Mouse (Mus musculus) embryonic facial prominence, embryonic 11.5 days (tissue): ENCODE results near the gene Cd101. TPM values are rescaled to one million over a fixed set of nuclear protein-coding genes. Genes with fewer than 3 reads are reported as not detected.
A peak's percentile ranks its signal among the peaks of the same experiment; 100 is the strongest.

Experiments
- ATAC-seq: fragments of 200-750 bp; cut with Nextera tagmentation; replicated peaks from 2 replicates; pipeline ENCODE4 v1.8.0; 2017; ENCODE audit warnings: low read depth; ENCODE audit not compliant: insufficient number of reproducible peaks, low FRiP score, low TSS enrichment
- DNase-seq: peaks from one replicate; pipeline ENCODE4 v3.0.0-alpha.2; 2015; ENCODE audit warnings: low spot score
- H3K27ac ChIP-seq: fragments of 300-500 bp; sonication (generic); replicated peaks from 2 replicates; pipeline ENCODE4 v1.5.1; 2014; ENCODE audit warnings: mild to moderate bottlenecking, low read depth, low read length, control low read depth
- H3K27me3 ChIP-seq: fragments of 300-500 bp; sonication (generic); 2 replicates; pipeline ENCODE4 v1.6.1; 2014; ENCODE audit warnings: mild to moderate bottlenecking, low read length, moderate library complexity, mixed read lengths; ENCODE audit not compliant: control insufficient read depth, insufficient read depth
- H3K36me3 ChIP-seq: fragments of 300-500 bp; sonication (generic); replicated peaks from 2 replicates; pipeline ENCODE4 v1.6.1; 2014; ENCODE audit warnings: low read depth, mild to moderate bottlenecking, low read length, moderate library complexity, mixed read lengths; ENCODE audit not compliant: control insufficient read depth, insufficient read depth
- H3K4me1 ChIP-seq: fragments of 300-500 bp; sonication (generic); 2 replicates; pipeline ENCODE4 v1.6.1; 2014; ENCODE audit warnings: low read length, mixed read lengths; ENCODE audit not compliant: control insufficient read depth, insufficient read depth
- H3K4me2 ChIP-seq: fragments of 300-500 bp; sonication (generic); 2 replicates; pipeline ENCODE4 v1.6.1; 2014; ENCODE audit warnings: low read depth, mild to moderate bottlenecking, control low read depth, low read length, moderate library complexity
- H3K4me3 ChIP-seq: fragments of 300-500 bp; sonication (generic); 2 replicates; pipeline ENCODE4 v1.5.1; 2014; ENCODE audit warnings: low read depth, low read length, control low read depth
- H3K9ac ChIP-seq: fragments of 300-500 bp; sonication (generic); replicated peaks from 2 replicates; pipeline ENCODE4 v1.6.1; 2014; ENCODE audit warnings: mild to moderate bottlenecking, control low read depth, low read length
- H3K9me3 ChIP-seq: fragments of 300-500 bp; sonication (generic); replicated peaks from 2 replicates; pipeline ENCODE4 v1.6.1; 2016; ENCODE audit warnings: mild to moderate bottlenecking, low read length, inconsistent platforms, mixed read lengths; ENCODE audit not compliant: control insufficient read depth
- WGBS: fragments of 180-500 bp; shearing (Covaris S2); extraction: QIAGEN DNeasy Blood & Tissue Kit; methylation state at CpG from one replicate; pipeline ENCODE4 v1.1.7; 2014; 5-methylcytosine and 5-hydroxymethylcytosine counted together
- polyA plus RNA-seq: library from polyadenylated mRNA; unstranded; fragments of >200 nt; fragmentation: Nextera tagmentation; extraction: Ambion mirVana; gene quantifications from 2 replicates; pipeline ENCODE4 v1.2.1, GENCODE M21; 2014

Gene Cd101
- not detected in 2 replicates for polyA plus RNA-seq

DNA sequence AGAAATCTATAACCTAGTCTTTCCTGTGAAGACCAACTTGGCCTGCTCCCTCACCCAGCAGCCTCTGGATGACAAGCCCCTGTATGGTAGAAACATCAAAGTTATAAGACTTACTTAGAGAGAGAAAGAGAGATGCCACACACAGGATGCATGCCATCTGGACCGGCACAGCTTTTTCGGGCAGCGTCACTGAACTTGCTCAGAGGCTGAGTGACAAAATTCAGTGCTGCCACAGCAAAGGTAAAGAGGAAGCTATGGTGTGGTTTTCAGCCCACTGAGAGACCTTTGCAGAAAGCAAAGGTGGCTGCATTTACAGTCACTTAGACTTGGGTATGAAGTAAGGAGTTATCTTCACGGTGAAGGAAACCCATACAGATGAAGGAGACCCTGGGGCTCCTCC, at the start of gene Cd101:
TSS of gene Cd101 (minus strand) at position 218 of the 400 bp plus-strand sequence.
- 85% methylated on average over 4 of the region's 4 CpGs for WGBS

GRCm38 (mm10) chr3:101078344-101078743, 49.0 kb upstream of the Cd101 start:
- Histone ChIP-seq H3K36me3 (peaks cover 6% of the 10 kb centered on the region; the same call in 1 of the 2 replicates), H3K9me3 (no peaks in the 10 kb centered on the region), H3K9ac (no peak overlapping the region), H3K4me2 (no peak overlapping the region), H3K4me3 (no peak overlapping the region), H3K27ac (no peak overlapping the region), H3K4me1 (no peaks in the 10 kb centered on the region), H3K27me3 (no peaks in the 10 kb centered on the region)
- DNase-seq: no peak
- ATAC-seq: no peak
- 95% methylated on average over 1 of the region's 1 CpGs for WGBS

More for the DNA sequence above, at the start of gene Cd101:
- Histone ChIP-seq H3K4me2 (no peak within 1 kb of the TSS), H3K27me3 (no peaks in the 10 kb centered on the region), H3K9me3 (no peaks in the 10 kb centered on the region), H3K9ac (no peak within 1 kb of the TSS), H3K36me3 (no peaks in the 10 kb centered on the region), H3K4me3 (no peak within 1 kb of the TSS), H3K27ac (no peak within 1 kb of the TSS), H3K4me1 (no peaks in the 10 kb centered on the region)
- DNase-seq (no peak), ATAC-seq (no peak)

- no peak for DNase-seq
- Histone ChIP-seq H3K27ac (no peak overlapping the region), H3K27me3 (no peaks in the 10 kb centered on the region), H3K9me3 (no peaks in the 10 kb centered on the region), H3K36me3 (peaks cover 6% of the 10 kb centered on the region; the same call in 1 of the 2 replicates), H3K4me1 (no peaks in the 10 kb centered on the region), H3K9ac (no peak overlapping the region), H3K4me3 (no peak overlapping the region), H3K4me2 (no peak overlapping the region)
- 94% methylated on average over 6 of the region's 6 CpGs for WGBS
- no peak for ATAC-seq
These were observed 48.3 kb upstream of the Cd101 start for GRCm38 (mm10) chr3:101077710-101078100.

- ATAC-seq (no peak), DNase-seq (no peak)
- H3K36me3 ChIP-seq: peaks cover 6% of the 10 kb centered on the region; the same call in 1 of the 2 replicates
- no peaks in the 10 kb centered on the region for H3K27me3 ChIP-seq
- H3K27ac ChIP-seq: no peak overlapping the region
- H3K4me3 ChIP-seq: no peak overlapping the region
- WGBS: 95% methylated on average over 25 of the region's 25 CpGs
- no peak overlapping the region for H3K4me2 ChIP-seq
- H3K9ac ChIP-seq: no peak overlapping the region
- no peaks in the 10 kb centered on the region for H3K9me3 ChIP-seq
- no peaks in the 10 kb centered on the region for H3K4me1 ChIP-seq
These were observed 47.8 kb upstream of the Cd101 start for GRCm38 (mm10) chr3:101076966-101077709.

DNA sequence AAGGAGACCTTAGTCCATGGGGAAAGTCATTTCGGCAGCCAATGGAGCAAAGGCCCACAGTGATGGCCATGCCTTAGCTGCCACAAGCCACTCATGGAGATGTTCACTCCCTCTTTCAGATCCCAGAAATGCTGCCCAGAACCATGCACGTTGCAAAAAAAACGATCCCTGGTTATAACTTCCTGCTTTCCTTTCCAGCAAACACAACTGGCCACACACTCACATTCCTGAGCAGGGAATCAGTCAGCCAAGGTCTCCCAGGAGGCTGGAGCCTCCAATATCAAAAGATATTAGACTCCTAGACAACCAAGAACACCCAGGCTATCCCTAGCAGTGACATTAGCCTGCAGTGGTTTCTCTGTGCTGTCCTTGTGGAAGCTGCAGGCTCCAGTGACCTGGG, 46.5 kb upstream of the Cd101 start:
- DNase-seq (no peak), ATAC-seq (no peak)
- no peak overlapping the region for H3K4me3 ChIP-seq
- H3K9ac ChIP-seq: no peak overlapping the region
- 67% methylated on average over 3 of the region's 3 CpGs for WGBS
- no peaks in the 10 kb centered on the region for H3K4me1 ChIP-seq
- H3K36me3 ChIP-seq: peaks cover 6% of the 10 kb centered on the region; the same call in 1 of the 2 replicates
- no peaks in the 10 kb centered on the region for H3K27me3 ChIP-seq
- H3K4me2 ChIP-seq: no peak overlapping the region
- H3K9me3 ChIP-seq: no peaks in the 10 kb centered on the region
- H3K27ac ChIP-seq: no peak overlapping the region

DNA sequence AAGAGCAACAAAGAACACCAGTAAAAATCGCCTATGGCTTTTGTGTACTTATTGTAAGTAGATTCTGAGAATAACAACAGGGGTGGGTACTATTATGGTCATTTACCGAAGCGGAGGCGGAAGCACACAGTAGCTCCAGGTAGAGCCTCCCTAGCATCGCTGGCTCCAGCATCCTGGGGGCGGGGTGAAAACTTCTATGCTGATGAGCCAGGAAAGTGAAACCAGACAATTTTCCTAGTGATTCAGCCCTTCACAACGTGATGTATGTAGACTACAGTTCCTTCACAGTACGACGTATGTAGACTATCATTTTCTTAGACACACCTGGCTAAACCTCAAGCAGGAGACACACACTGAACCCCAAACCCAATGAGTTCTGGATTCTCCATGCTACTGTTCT, 44.0 kb upstream of the Cd101 start:
- Histone ChIP-seq H3K36me3 (peaks cover 6% of the 10 kb centered on the region; the same call in 1 of the 2 replicates), H3K4me3 (no peak overlapping the region), H3K4me2 (no peak overlapping the region), H3K4me1 (peaks cover 3% of the 10 kb centered on the region; the same call in 1 of the 2 replicates), H3K27ac (no peak overlapping the region), H3K9ac (no peak overlapping the region), H3K9me3 (no peaks in the 10 kb centered on the region), H3K27me3 (no peaks in the 10 kb centered on the region)
- no peak for ATAC-seq
- 78% methylated on average over 9 of the region's 9 CpGs for WGBS
- peak; percentile 12 for DNase-seq

DNA sequence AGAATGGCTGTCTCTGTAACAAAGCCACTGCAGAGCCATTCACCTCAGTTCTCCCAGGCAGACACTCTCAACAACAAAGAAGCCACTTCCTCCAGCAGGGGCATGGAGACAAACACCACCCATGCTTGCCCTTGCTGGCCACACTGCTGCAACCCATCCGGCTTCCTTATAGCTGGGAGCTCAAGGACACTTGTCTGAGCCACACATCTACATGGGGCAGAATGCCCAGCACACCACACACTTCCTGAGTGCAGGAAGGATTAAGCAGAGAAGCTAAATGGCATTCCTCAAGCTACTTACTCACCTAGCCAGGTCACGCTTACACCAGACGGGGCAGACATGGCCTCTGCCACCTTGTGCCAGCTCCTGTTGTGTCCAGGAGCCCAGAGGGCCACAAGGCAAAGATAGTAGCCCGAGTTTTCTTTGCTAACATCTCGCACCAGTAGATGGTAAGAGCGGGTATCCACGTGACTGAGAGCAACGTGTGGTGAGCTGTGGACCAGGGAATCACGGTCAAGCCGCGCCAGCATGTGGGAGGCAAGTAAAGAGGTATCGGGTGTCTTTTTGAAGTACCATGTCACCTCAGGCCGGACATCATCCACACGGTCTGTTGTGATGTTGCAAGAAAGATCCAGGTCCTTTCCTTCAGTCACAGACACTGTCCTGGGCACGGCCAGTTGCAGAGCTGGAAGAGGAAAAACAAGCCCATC, 43.3 kb upstream of the Cd101 start:
- no peak for DNase-seq
- ATAC-seq: no peak
- Histone ChIP-seq H3K4me3 (no peak overlapping the region), H3K27ac (no peak overlapping the region), H3K36me3 (peaks cover 6% of the 10 kb centered on the region; the same call in 1 of the 2 replicates), H3K4me2 (no peak overlapping the region), H3K27me3 (no peaks in the 10 kb centered on the region), H3K4me1 (peaks cover 6% of the 10 kb centered on the region; the same call in 1 of the 2 replicates), H3K9me3 (no peaks in the 10 kb centered on the region), H3K9ac (no peak overlapping the region)
- 80% methylated on average over 15 of the region's 15 CpGs for WGBS

- no peak overlapping the region for H3K4me3 ChIP-seq
- no peak overlapping the region for H3K9ac ChIP-seq
- H3K4me2 ChIP-seq: no peak overlapping the region
- no peak for DNase-seq
- no peak overlapping the region for H3K27ac ChIP-seq
- H3K4me1 ChIP-seq: peaks cover 6% of the 10 kb centered on the region; the same call in 1 of the 2 replicates
- H3K9me3 ChIP-seq: no peaks in the 10 kb centered on the region
- 0 out of 2 replicates have a peak, but pooled peaks cover 2% of the 10 kb centered on the region for H3K36me3 ChIP-seq
- ATAC-seq: no peak
- no peaks in the 10 kb centered on the region for H3K27me3 ChIP-seq
These were observed 42.2 kb upstream of the Cd101 start for GRCm38 (mm10) chr3:101071576-101071975.
